Mouse (Mus musculus) liver, postnatal 0 days (tissue): ENCODE data around the gene Commd3.

Experiments
- CTCF ChIP-seq: sonication (generic); IDR thresholded peaks from 2 replicates; pipeline ENCODE4 v1.5.1; 2016; ENCODE audit warnings: antibody characterized with exemption, low read depth
- EP300 ChIP-seq: IDR thresholded peaks from 2 replicates; pipeline ENCODE4 v1.6.1; 2016; ENCODE audit warnings: antibody characterized with exemption, low read depth, mild to moderate bottlenecking

- no peak for TF ChIP-seq EP300
- TF ChIP-seq CTCF, result no peak
Observed at GRCm38 (mm10) chr2:18697591-18698244, 25.5 kb downstream of the Commd3 start.
